Mouse (Mus musculus) layer of hippocampus, adult 18-20 months (tissue): ENCODE results near the gene Rnf214. TPM values are rescaled to one million over a fixed set of nuclear protein-coding genes. Genes with fewer than 3 reads are reported as not detected.

ENCODE experiments used
- DNase-seq, 2 experiments: peaks; one replicate each; pipeline ENCODE4 v3.0.0; 2022; ENCODE audit warnings: low spot score in 2 of 2
- long read RNA-seq: library from polyadenylated mRNA; stranded (forward); transcript quantifications from one replicate; pipeline ENCODE4 v2.0.0, GENCODE M21; 2021
- total RNA-seq, 2 experiments: library from RNA; stranded (reverse); gene quantifications; 2 replicates each; pipeline ENCODE4 v1.2.3; 2021

Gene Rnf214
- total RNA-seq = 10 to 100 TPM; 71.8 to 73.2 TPM
- long read RNA-seq, transcript Rnf214-201 (14 exons, 3,964 nt) = major isoform, 13 of 37 reads
- long read RNA-seq, partial matches to known transcripts = 7 of 37 reads
- long read RNA-seq, other reads (novel, unspliced or antisense) = 14 of 37 reads

DNA sequence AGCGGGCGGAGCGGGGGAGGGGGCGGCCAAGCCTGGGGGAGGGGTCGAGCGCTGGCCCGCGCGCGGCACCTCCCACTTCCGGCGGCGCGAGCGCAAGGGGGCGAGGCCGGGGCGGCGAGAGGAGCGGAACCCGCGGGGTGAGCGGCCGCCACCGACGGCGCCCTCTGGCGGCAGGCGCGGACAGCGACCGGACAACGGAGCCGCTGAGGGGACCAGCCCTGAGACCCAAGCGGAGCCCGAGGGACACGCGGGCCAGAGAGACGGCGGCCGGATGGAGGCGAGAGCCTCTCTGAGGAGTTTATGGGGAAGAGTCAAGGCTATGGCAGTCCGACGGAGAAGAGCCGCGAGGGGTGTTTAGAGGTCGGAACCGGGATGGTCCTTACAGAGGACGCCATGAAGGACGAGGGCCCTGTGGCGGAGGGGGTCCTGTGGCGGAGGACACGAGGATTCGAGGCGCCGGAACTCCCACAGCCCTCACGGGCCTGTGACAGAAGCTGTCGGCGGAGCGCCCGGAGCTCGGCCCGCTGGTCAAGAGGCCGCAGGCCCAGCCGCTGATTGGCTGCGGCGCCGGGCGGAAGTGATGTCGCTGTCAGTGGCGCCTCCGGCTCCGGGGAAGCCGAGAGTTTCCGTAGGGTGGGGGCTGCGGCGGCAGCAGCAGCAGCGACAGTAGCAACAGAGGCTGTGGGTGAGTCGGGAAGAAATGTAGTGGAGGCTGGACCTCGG, at the start of gene Rnf214, which contains the start of gene Pcsk7:
Gene Rnf214, minus strand, starts transcription at position 557 of the 723 bp plus-strand sequence.
Gene Pcsk7, plus strand, starts transcription at position 143 of the 723 bp plus-strand sequence.
- DNase-seq = peak; percentile 82 to 92

- peak; percentile 90 to 94 for DNase-seq
Observed at GRCm38 (mm10) chr9:45955107-45955963, 48.6 kb upstream of the Rnf214 start, which contains the start of gene Sidt2. Gene Sidt2, minus strand, starts transcription at chr9:45955258.

DNA sequence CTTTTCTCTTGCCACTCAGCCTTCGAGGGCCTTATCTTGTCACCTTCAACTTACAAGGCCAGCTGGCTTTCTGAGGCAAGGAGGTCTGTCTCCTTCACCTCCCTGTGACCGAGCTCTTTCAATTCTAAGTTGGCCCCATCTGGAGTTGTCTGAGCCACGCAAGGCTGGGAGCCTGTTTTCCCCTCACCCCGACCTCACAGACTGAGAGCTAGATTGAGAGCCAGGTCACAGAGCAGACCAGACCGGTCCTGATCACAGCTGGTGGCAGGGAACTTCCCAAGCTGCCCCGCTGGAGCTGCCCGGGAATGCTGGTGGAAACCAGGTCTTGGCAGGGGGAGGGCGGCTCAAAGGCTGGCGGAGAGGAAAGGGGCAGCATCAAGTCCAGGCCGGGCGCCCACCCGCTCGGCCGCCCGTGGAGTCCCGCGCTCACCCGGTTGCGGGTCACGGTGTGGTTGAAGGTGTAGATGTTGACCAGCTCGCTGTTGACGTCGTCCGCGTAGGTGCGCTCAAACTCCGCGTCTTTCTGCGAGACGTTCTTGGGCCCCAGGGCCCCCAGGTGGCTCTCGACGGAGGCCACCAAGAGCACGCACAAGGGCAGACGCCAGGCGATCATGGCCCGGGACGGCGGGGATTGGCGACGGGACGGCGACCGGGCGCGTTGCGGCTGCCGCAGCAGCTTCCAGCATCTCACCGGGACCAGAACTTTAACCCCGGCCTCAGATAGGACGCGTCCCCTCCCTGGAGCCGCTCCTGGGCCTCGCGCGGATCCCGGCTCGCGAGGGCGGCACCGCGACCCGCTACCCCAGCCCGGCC, 47.8 kb upstream of the Rnf214 start:
- DNase-seq = no peak

GRCm38 (mm10) chr9:45953511-45954293, 47.0 kb upstream of the Rnf214 start:
- no peak for DNase-seq

DNA sequence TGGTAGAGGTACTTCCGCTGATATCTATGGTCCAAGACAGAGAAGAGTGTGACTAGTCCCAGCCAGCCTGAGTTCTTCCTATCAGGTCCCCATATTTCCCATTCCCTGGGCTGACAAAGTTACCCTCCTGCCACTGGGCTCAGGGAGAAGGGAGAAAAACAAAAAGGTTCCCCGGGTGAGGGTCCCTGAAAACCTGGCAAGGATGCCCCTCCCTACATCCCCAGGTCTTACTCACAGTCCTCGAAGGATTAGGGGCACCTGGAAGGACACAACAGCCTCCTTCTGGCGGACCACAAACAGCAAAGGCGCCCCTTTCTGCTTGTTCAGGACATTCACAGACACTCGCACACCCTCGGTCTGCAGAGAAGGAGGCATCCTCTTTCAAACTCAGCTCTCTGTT, 46.2 kb upstream of the Rnf214 start:
- no peak for DNase-seq

GRCm38 (mm10) chr9:45952057-45952456, 45.3 kb upstream of the Rnf214 start:
- DNase-seq = no peak

- no peak for DNase-seq
Observed at GRCm38 (mm10) chr9:45946872-45947183, 40.1 kb upstream of the Rnf214 start.

DNA sequence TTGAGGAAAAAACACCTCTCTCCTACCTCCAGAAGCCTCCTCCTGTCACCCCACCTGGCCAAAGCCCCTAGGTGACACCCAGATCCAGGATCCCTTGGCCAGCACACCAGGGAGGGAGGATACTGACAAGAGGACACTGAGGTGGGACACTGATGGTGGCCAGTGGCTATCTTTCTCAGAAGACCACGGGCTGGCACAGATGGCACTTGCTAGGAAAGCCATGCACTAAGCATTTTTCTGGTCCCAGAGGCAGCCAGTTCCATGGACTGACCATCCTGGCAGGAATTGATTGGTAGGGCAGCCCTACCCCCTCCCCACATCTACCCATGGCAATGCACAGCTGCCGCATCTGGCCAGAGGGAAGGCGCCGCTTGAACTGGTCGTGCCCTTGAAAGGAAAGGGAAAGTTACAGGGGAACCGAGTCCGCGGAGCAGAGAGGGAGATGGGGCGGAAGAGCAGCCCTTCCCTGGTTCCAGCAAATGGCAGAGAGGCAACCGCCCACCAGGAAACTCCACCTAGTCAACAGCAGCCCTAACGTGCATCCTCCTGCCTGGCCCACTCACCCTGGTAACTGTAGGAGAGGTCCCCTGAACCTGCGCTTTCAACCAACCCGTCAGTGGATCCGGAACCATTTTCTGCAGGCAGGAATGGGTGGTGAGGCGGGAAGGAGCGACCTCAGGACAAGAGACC, 39.6 kb upstream of the Rnf214 start:
- no peak for DNase-seq

DNA sequence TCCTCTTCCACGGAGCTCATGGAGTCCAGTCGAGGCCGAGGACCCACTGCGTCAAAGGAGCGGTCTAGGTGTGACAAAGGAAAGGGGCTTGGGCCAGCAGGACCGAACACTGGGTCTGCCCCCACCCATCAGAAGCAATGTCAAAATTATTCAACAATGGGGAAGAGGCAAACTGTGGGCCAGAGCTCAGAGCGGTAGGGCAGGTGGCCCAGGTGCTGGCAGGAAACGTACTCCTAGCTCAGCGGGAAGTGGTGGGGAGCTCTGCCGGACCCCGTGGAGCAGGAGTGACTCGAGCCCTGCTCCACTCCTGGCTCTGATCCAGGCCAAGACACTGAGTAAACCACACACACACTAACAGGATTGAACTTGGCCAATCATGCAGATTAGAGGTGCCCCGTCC, 39.0 kb upstream of the Rnf214 start:
- no peak for DNase-seq

DNA sequence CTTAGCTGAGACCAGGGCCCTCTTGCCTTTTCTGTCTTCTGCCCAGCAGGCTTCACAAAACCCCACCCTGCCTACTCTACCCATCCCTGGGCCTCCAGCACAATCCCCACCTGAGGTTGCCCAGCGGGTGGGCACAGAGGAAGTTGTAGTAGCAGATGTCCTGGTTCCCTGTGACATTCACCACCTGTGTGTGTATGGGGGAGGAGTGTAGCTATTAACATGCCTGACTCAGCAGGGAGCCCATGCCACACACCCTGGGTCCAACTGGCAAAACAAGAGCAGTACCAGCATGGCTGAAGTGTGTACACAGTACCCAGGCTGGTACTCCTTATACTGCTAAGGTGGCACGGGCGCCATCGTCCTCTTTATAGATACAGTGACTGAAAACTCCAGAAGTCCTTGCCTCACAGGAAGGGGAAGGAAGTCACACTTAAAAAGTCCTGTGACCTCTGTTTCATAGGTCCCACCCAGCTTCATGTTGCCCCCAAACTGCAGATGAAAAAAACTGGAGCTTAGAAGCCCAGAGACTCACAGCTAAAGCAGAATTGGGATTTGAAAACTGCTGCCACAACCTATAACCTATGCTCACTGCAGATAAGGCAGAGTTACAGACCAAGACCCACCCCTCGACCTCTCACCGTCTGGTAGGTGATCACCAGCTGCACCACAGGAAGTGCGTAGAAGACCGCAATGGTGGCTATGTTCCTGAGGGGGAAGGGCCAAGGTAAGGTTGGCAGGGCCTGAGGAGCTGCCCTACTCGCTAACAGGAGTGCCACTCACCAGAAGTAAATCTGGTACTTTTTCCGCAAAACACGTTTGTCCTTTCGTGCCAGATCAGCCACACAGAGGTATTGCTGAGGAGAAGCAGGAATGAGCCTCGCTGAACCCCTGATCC, 38.0 kb upstream of the Rnf214 start:
- DNase-seq = no peak

GRCm38 (mm10) chr9:45943628-45944505, 37.2 kb upstream of the Rnf214 start:
- DNase-seq = no peak

- DNase-seq = no peak
Observed at GRCm38 (mm10) chr9:45942916-45943315, 36.2 kb upstream of the Rnf214 start.

DNA sequence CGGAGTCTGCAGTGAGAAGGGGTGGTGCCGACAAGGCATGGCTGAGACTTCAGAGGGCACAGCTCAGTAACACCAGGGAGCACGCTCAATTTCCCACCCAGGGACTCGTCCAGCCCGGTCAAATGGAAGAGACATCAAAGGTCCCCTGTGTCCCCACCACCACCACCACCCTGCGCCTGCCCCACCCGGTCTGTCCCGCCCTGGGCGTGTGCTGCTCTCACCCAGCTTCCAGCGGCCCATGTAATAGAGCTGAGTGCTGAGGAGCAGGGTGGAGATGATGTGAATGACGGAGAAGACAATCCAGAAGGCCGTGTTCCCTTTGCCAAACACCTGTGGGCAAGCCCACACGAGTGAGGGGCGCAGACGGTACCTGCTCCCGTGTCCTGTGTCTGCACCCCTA, 35.8 kb upstream of the Rnf214 start:
- DNase-seq = no peak

GRCm38 (mm10) chr9:45941329-45941888, 34.7 kb upstream of the Rnf214 start:
- DNase-seq = no peak

- DNase-seq = no peak
Observed at GRCm38 (mm10) chr9:45939794-45940193, 33.1 kb upstream of the Rnf214 start.

DNA sequence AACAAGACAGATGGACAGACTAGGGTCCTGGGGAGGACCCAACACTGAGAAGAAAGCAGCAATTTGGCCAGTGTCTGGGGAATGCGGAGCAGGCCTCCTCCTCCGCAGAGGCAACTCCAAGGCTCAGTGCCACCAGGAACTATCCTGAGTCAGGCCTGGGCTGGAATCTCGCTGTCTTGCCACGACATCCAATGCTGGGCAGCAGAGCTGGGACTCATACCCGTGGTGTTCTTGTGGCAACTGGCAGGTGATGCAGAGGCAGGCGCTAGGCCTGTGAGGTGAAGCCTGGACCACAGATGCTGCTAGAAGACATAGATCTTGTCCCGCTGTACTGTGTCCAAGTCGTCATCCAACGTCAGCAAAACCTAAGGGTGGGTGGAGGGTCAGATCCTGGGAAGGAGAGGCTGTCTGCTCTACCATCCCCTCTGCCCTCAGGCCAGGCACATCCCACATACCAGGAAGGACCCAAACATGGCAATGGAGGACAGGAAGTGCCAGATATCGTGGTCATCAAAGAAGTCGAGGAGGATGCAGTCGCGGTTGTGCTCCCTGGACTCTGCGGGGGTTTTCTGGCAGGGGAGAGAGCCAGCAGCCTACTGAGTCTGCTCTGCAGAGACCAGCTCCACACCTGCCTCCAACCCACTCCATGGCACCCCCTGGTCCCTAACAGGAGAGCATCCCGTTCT, 32.4 kb upstream of the Rnf214 start:
- DNase-seq = no peak

- DNase-seq = no peak
Observed at GRCm38 (mm10) chr9:45938088-45938487, 31.4 kb upstream of the Rnf214 start.
